ENCODE assay signal across 8 mouse cellular contexts in the genomic region with DNA sequence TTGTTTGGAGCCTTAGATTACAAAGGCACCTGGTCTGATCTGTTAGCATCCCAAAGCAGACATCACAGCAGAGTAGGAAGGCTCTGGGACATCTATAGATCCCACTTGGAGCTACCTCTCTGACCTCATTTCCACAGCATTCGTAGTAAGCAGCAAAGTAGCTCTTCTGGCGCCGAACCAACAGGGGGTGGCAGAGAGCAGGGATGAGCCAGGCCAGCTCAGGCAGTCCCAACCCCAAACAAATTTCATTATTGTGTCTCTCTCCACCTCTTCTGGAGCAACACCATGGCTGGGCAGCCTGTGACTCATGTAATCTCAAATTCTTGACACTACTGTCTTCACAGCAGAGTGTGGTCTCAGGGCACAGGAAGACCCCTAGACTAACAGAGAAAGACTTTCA. TPM values are rescaled to one million over a fixed set of nuclear protein-coding genes. Genes with fewer than 3 reads are reported as not detected.
DNase-seq lines count a peak whose midpoint lies in the region; ATAC-seq and TF ChIP-seq lines count a peak whose summit lies in the region.

No protein-coding gene starts in this region.

- no peaks in the 10 kb centered on the region for H3K4me1 ChIP-seq in MEL (ENCODE audit: control insufficient read depth in 1 of 2, insufficient read depth in 2 of 2, low read length in 2 of 2)
- H3K4me1 ChIP-seq in lung, embryonic 14.5 days (ENCODE audit: insufficient read depth): peaks cover 3% of the 10 kb centered on the region; the same call in 1 of the 2 replicates

- TF ChIP-seq POLR2A in MEL (IDR thresholded peaks at IDR 0.05; ENCODE audit: control insufficient read depth in 1 of 2, insufficient read depth in 1 of 2, low read depth in 1 of 2, low read length in 2 of 2, poor library complexity in 1 of 2): no peak

- WGBS in lung, embryonic 14.5 days: 7% methylated on average over 3 of the region's 3 CpGs

- peak; percentile 59 for TF ChIP-seq RAD21 in MEL (IDR thresholded peaks at IDR 0.05; ENCODE audit: low read depth, low read length)

- H3K4me2 ChIP-seq in lung, embryonic 14.5 days: no peak overlapping the region

- H3K9me3 ChIP-seq in MEL (replicated peaks; ENCODE audit: insufficient read depth, low read length): no peaks in the 10 kb centered on the region
- no peaks in the 10 kb centered on the region for H3K9me3 ChIP-seq in lung, embryonic 14.5 days (ENCODE audit: low read depth, low read length)

- peaks cover 6 to 8% of the 10 kb centered on the region in 2 experiments for H3K27me3 ChIP-seq in MEL (ENCODE audit: control insufficient read depth in 1 of 2, insufficient read depth in 2 of 2, low read length in 2 of 2)
- no peaks in the 10 kb centered on the region for H3K27me3 ChIP-seq in lung, embryonic 14.5 days (ENCODE audit: insufficient read depth, low read length)

- no peaks in the 10 kb centered on the region for H3K79me2 ChIP-seq in MEL (ENCODE audit: control insufficient read depth, insufficient read depth, low read length, poor library complexity)

- TF ChIP-seq EP300 in MEL (IDR thresholded peaks at IDR 0.05; ENCODE audit: low read depth in 1 of 2, low read length in 2 of 2): no peak

- peak; percentile 56; the same call in 1 of the 2 replicates for ATAC-seq in lung, embryonic 14.5 days (ENCODE audit: insufficient read depth)

- TF ChIP-seq CTCF in MEL (IDR thresholded peaks at IDR 0.05 in 2 of 3, conservative IDR thresholded peaks at IDR 0.05 in 1 of 3; ENCODE audit: control insufficient read depth in 1 of 3, insufficient read depth in 1 of 3, low read depth in 2 of 3, low read length in 3 of 3, poor library complexity in 1 of 3, severe bottlenecking in 1 of 3): peak; percentile 72 to 81 (median 79)
- peak; percentile 81 for TF ChIP-seq CTCF in lung, embryonic 14.5 days (IDR thresholded peaks at IDR 0.05; ENCODE audit: low read depth)

- no peak overlapping the region for H3K4me3 ChIP-seq in MEL (ENCODE audit: control insufficient read depth in 1 of 2, insufficient read depth in 1 of 2, low read depth in 2 of 2, low read length in 2 of 2)
- H3K4me3 ChIP-seq in lung, embryonic 14.5 days (ENCODE audit: low read depth, low read length): no peak overlapping the region

- H3K36me3 ChIP-seq in MEL (ENCODE audit: control insufficient read depth in 1 of 2, insufficient read depth in 2 of 2, low read length in 2 of 2): no peaks in the 10 kb centered on the region
- no peaks in the 10 kb centered on the region for H3K36me3 ChIP-seq in lung, embryonic 14.5 days (ENCODE audit: insufficient read depth)

- DNase-seq in 3T3-L1 (ENCODE audit: low read depth, low spot score): peak; percentile 66
- DNase-seq in MEL (ENCODE audit: low read depth, low spot score): peak; percentile 57
- DNase-seq in cerebellum, adult 8-10 months: peak; percentile 67
- DNase-seq in frontal cortex, postnatal 36 days (ENCODE audit: low spot score in 2 of 2): peak; percentile 61 to 63
- DNase-seq in kidney, postnatal 36 days: peak; percentile 37 to 84
- DNase-seq in lung, embryonic 14.5 days: peak; percentile 83
- peak; percentile 78 for DNase-seq in ovary, postnatal 36 days (ENCODE audit: low spot score)
- peak; percentile 62 for DNase-seq in urinary bladder, postnatal 14 days (ENCODE audit: low spot score)

- H3K27ac ChIP-seq in MEL (ENCODE audit: control insufficient read depth, low read depth, low read length): no peak overlapping the region
- H3K27ac ChIP-seq in lung, embryonic 14.5 days (ENCODE audit: low read depth): no peak overlapping the region

- H3K9ac ChIP-seq in MEL (ENCODE audit: control insufficient read depth, low read depth, low read length, poor library complexity, severe bottlenecking): no peak overlapping the region
- H3K9ac ChIP-seq in lung, embryonic 14.5 days: no peak overlapping the region

TF ChIP-seq in MEL, 35 proteins besides CTCF, POLR2A, EP300 and RAD21:
- no peak for TF ChIP-seq MAZ (IDR thresholded peaks at IDR 0.05; ENCODE audit: low read depth, low read length)
- TF ChIP-seq GATA1 (IDR thresholded peaks at IDR 0.05; ENCODE audit: low read depth, low read length): no peak
- no peak for TF ChIP-seq ELF1 (IDR thresholded peaks at IDR 0.05; ENCODE audit: low read depth, low read length)
- TF ChIP-seq USF1 (IDR thresholded peaks at IDR 0.05; ENCODE audit: low read depth, low read length): no peak
- no peak for TF ChIP-seq MAFK (IDR thresholded peaks at IDR 0.05; ENCODE audit: borderline replicate concordance, low read depth, low read length)
- TF ChIP-seq TBP (IDR thresholded peaks at IDR 0.05; ENCODE audit: low read depth, low read length): no peak
- no peak for TF ChIP-seq JUND (IDR thresholded peaks at IDR 0.05; ENCODE audit: low read depth, low read length)
- TF ChIP-seq ZC3H11A (IDR thresholded peaks at IDR 0.05; ENCODE audit: low read depth, low read length): peak; percentile 51; the same call in 1 of the 2 replicates
- TF ChIP-seq SIN3A (IDR thresholded peaks at IDR 0.05; ENCODE audit: low read length): no peak
- no peak for TF ChIP-seq BHLHE40 (IDR thresholded peaks at IDR 0.05; ENCODE audit: borderline replicate concordance, low read depth, low read length)
- TF ChIP-seq SMC3 (IDR thresholded peaks at IDR 0.05; ENCODE audit: low read depth, low read length): peak; percentile 76
- TF ChIP-seq MYB (IDR thresholded peaks at IDR 0.05; ENCODE audit: low read depth, low read length): no peak

RNA-seq across cellular contexts. Expression of a gene that starts 19.8 kb away (rescaled TPM):
- 2.0 and 2.2 TPM in 2 replicates for total RNA-seq in MEL (2012; rRNA removed)
- polyA plus RNA-seq in MEL (2012; ENCODE audit: insufficient read depth in 1 of 2, insufficient read length in 2 of 2, low read depth in 1 of 2, low replicate concordance in 2 of 2, missing spikeins in 1 of 2): 1 to 10 TPM in 1 of 2 experiments, not detected in 1; 2.7 TPM
- polyA plus RNA-seq in lung, embryonic 14.5 days (2014; fragmentation: Nextera tagmentation; extraction: Ambion mirVana): 19.7 and 20.2 TPM in 2 replicates

RNA-seq across cellular contexts. Expression of a gene that starts 47.0 kb away (rescaled TPM):
- total RNA-seq in MEL (2012; rRNA removed): 8.9 and 9.7 TPM in 2 replicates
- 10 to 100 TPM; 39.3 to 49.4 TPM for polyA plus RNA-seq in MEL (2012; ENCODE audit: insufficient read depth in 1 of 2, insufficient read length in 2 of 2, low read depth in 1 of 2, low replicate concordance in 2 of 2, missing spikeins in 1 of 2)
- 26.0 and 27.8 TPM in 2 replicates for polyA plus RNA-seq in lung, embryonic 14.5 days (2014; fragmentation: Nextera tagmentation; extraction: Ambion mirVana)
